Mouse (Mus musculus) hindbrain, embryonic 11.5 days (tissue): ENCODE data around the gene Zfp119b. TPM values are rescaled to one million over a fixed set of nuclear protein-coding genes. Genes with fewer than 3 reads are reported as not detected.
"Not testable (repeated sequence)": the region's sequence is repeated elsewhere in the genome, so short reads cannot be mapped to it uniquely, and the experiment has no call there.

Source experiments
- ATAC-seq: fragments of 200-750 bp; cut with Nextera tagmentation; 2 replicates; pipeline ENCODE4 v1.8.0; 2017; ENCODE audit warnings: mild to moderate bottlenecking, moderate TSS enrichment, moderate library complexity; ENCODE audit not compliant: low FRiP score
- DNase-seq: peaks from one replicate; pipeline ENCODE4 v3.0.0-alpha.2; 2015; ENCODE audit warnings: low spot score
- H3K27ac ChIP-seq: fragments of 300-500 bp; sonication (generic); 2 replicates; pipeline ENCODE4 v1.5.1; 2014; ENCODE audit warnings: mild to moderate bottlenecking, low read depth, low read length
- H3K27me3 ChIP-seq: fragments of 300-500 bp; sonication (generic); 2 replicates; pipeline ENCODE4 v1.6.1; 2014; ENCODE audit warnings: mild to moderate bottlenecking, low read length, moderate library complexity, mixed read lengths; ENCODE audit not compliant: control insufficient read depth, insufficient read depth
- H3K36me3 ChIP-seq: fragments of 300-500 bp; sonication (generic); 2 replicates; pipeline ENCODE4 v1.6.1; 2014; ENCODE audit warnings: mild to moderate bottlenecking, low read length, moderate library complexity, mixed read lengths; ENCODE audit not compliant: control insufficient read depth, insufficient read depth
- H3K4me1 ChIP-seq: fragments of 300-500 bp; sonication (generic); replicated peaks from 2 replicates; pipeline ENCODE4 v1.6.1; 2014; ENCODE audit warnings: low read length, mixed read lengths; ENCODE audit not compliant: control insufficient read depth, insufficient read depth
- H3K4me2 ChIP-seq: fragments of 300-500 bp; sonication (generic); replicated peaks from 2 replicates; pipeline ENCODE4 v1.6.1; 2014; ENCODE audit warnings: mild to moderate bottlenecking, low read depth, low read length
- H3K4me3 ChIP-seq: fragments of 300-500 bp; sonication (generic); 2 replicates; pipeline ENCODE4 v1.5.1; 2014; ENCODE audit warnings: low read depth, low read length
- H3K9ac ChIP-seq: fragments of 300-500 bp; sonication (generic); 2 replicates; pipeline ENCODE4 v1.6.1; 2014; ENCODE audit warnings: low read depth, low read length
- H3K9me3 ChIP-seq: fragments of 300-500 bp; sonication (generic); 2 replicates; pipeline ENCODE4 v1.6.1; 2016; ENCODE audit warnings: low read length; ENCODE audit not compliant: control insufficient read depth
- WGBS: fragments of 180-500 bp; shearing (Covaris S2); extraction: QIAGEN DNeasy Blood & Tissue Kit; methylation state at CpG from one replicate; pipeline ENCODE4 v1.1.7; 2014; 5-methylcytosine and 5-hydroxymethylcytosine counted together
- polyA plus RNA-seq: library from polyadenylated mRNA; unstranded; fragments of >200 nt; fragmentation: Nextera tagmentation; extraction: Ambion mirVana; gene quantifications from 2 replicates; pipeline ENCODE4 v1.2.1, GENCODE M21; 2014

The Zfp119b gene
- polyA plus RNA-seq, 1 experiment from 2014 or later: 6.7 TPM

- peak overlapping the region; percentile 82 for H3K4me2 ChIP-seq
- H3K27ac ChIP-seq: 0 out of 2 replicates have a peak overlapping the region, but pooled peaks have one; percentile 45
- not testable (repeated sequence) for ATAC-seq, H3K36me3 ChIP-seq, H3K4me1 ChIP-seq, H3K9me3 ChIP-seq, H3K27me3 ChIP-seq, H3K9ac ChIP-seq
- peak overlapping the region; percentile 44 for H3K4me3 ChIP-seq
- DNase-seq: peak; percentile 49
- 37% methylated on average over 10 of the region's 10 CpGs for WGBS
Measured at GRCm38 (mm10) chr17:55944387-55944865, 4.9 kb downstream of the Zfp119b start.

DNA sequence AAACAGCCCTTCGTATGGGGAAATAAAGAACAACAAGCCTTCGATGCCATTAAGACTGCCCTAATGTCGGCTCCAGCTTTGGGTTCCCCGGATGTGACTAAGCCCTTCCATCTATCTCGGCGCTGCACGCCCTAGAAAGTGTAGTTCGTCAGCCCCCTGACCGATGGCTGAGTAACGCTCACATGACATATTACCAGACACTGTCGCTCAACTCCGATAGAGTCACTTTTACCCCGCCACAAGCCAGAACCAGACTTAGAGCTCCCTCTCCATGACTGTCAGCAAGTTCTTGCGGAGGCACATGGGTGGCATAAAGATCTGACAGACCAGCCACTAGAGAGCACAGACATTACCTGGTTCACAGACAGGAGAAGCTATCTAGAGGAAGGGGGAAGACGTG lies 16.1 kb downstream of the Zfp119b start:
- H3K4me3 ChIP-seq: no peak overlapping the region
- WGBS: 93% methylated on average over 15 of the region's 15 CpGs

DNA sequence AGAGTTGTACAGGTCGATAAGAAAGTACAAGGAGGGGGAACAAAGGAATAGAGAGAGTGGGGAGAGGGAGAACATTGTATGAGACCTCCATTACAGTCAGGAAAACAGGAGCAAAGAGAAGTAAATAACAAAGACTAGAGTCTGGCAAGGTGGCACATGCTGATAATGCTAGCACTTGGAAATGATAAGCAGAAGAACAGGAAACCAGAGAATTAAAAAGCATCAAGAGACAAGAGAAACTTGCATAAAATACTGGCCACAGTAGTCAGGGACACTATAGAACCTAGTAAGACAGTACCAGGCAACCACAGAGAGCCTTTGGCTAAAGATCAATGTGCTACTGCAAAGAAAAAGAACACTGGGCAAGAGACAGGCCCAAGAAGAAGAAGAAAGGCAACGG lies 16.7 kb downstream of the Zfp119b start:
- no peak overlapping the region for H3K9ac ChIP-seq
- peak overlapping the region; percentile 71; the same call in 1 of the 2 replicates for H3K4me2 ChIP-seq
- peak overlapping the region; percentile 50 for H3K4me3 ChIP-seq
- H3K9me3 ChIP-seq: no peaks in the 10 kb centered on the region
- no peaks in the 10 kb centered on the region for H3K4me1 ChIP-seq
- DNase-seq (no peak), ATAC-seq (peak; percentile 17; the same call in 1 of the 2 replicates)
- no peaks in the 10 kb centered on the region for H3K27me3 ChIP-seq
- no peak overlapping the region for H3K27ac ChIP-seq
- H3K36me3 ChIP-seq: no peaks in the 10 kb centered on the region
- 77% methylated on average over 2 of the region's 2 CpGs for WGBS

More for the DNA sequence above, 16.1 kb downstream of the Zfp119b start:
- Histone ChIP-seq H3K4me1 (no peaks in the 10 kb centered on the region), H3K9ac (no peak overlapping the region), H3K36me3 (no peaks in the 10 kb centered on the region), H3K27me3 (no peaks in the 10 kb centered on the region), H3K9me3 (no peaks in the 10 kb centered on the region), H3K4me2 (no peak overlapping the region), H3K27ac (no peak overlapping the region)
- DNase-seq: no peak
- no peak for ATAC-seq

DNA sequence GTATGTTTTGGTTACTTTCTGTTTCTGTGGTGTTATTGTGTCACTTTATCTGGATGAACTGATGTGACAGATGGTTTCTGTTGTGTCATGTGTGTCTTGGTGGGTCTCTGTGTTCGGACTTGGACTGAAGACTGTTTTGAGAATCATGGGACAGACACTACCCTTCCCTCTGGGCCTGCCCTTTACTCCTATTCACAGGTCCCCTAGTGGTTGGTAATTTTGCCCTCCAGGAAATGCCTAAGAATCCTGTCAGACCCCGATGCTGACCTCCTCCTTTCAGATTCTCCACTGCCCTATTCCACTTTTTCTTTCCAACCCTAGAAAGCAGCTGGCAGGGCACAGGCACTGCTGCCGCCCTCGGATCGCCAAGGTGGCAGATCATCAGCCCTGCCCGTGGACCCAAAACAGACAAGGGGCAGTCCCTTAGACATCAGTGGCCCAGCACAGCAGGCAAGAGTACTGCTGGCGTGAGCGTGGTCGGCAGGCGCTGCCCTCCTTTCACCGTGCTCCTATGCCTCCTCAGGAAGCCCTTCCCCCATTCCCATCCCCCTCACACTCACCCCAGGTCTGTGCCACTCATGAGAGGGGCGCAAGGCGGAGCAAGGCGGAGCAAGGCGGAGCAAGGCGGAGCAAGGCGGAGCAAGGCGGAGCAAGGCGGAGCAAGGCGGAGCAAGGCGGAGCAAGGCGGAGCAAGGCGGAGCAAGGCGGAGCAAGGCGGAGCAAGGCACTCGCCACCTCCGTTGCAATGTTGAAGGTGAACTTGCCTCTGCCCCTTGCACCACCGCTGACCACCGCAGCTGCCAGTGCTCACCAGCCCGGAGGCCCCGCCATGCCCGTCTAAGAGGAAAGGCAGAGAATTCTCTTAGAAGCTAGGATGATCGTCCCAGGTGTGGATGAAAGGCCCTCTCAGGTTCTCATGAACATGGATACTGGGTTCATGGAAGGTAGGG lies 17.5 kb downstream of the Zfp119b start:
- Histone ChIP-seq H3K4me1 (no peaks in the 10 kb centered on the region), H3K27me3 (no peaks in the 10 kb centered on the region), H3K27ac (peak overlapping the region; percentile 65), H3K4me2 (peak overlapping the region; percentile 71), H3K9ac (peak overlapping the region; percentile 71), H3K4me3 (peak overlapping the region; percentile 50), H3K36me3 (no peaks in the 10 kb centered on the region), H3K9me3 (no peaks in the 10 kb centered on the region)
- DNase-seq (peak; percentile 80), ATAC-seq (peak; percentile 97)
- under 1% methylated on average over 30 of the region's 33 CpGs for WGBS

GRCm38 (mm10) chr17:55906669-55907068 lies 42.6 kb downstream of the Zfp119b start:
- ATAC-seq: no peak
- Histone ChIP-seq H3K4me2 (no peak overlapping the region), H3K27me3 (no peaks in the 10 kb centered on the region), H3K4me1 (no peaks in the 10 kb centered on the region), H3K9ac (no peak overlapping the region), H3K4me3 (no peak overlapping the region), H3K36me3 (no peaks in the 10 kb centered on the region), H3K27ac (no peak overlapping the region), H3K9me3 (no peaks in the 10 kb centered on the region)
- no peak for DNase-seq

GRCm38 (mm10) chr17:55904131-55904530 lies 45.2 kb downstream of the Zfp119b start:
- H3K9me3 ChIP-seq: no peaks in the 10 kb centered on the region

DNA sequence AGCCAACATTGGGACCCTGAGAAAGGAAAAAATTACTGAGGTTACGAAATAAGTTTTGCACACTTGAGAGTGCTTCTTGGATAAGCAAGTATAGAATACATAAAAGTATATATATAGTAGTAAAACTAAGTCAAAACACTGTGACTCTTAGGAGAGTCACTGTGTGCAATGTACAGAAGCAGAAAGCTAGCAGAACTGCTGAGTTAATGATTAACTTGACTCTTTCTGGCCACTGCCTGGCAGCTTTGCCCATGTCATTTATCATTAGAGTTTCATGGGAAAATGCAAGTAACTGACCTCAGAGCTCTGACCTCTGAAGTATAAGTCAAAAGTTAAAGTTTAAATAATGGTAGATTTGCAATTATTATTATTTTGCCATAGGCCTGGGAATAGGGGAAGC lies 45.6 kb downstream of the Zfp119b start:
- Histone ChIP-seq H3K27ac (no peak overlapping the region), H3K9me3 (no peaks in the 10 kb centered on the region), H3K9ac (no peak overlapping the region), H3K36me3 (no peaks in the 10 kb centered on the region), H3K4me1 (no peaks in the 10 kb centered on the region), H3K27me3 (no peaks in the 10 kb centered on the region), H3K4me2 (no peak overlapping the region), H3K4me3 (no peak overlapping the region)
- WGBS: 85% methylated on average over 1 of the region's 1 CpGs
- ATAC-seq (no peak), DNase-seq (no peak)

More at GRCm38 (mm10) chr17:55904131-55904530, 45.2 kb downstream of the Zfp119b start:
- Histone ChIP-seq H3K4me1 (no peaks in the 10 kb centered on the region), H3K27ac (no peak overlapping the region), H3K4me3 (no peak overlapping the region), H3K27me3 (no peaks in the 10 kb centered on the region), H3K4me2 (no peak overlapping the region), H3K36me3 (no peaks in the 10 kb centered on the region), H3K9ac (no peak overlapping the region)
- 71% methylated on average over 6 of the region's 6 CpGs for WGBS
- ATAC-seq (no peak), DNase-seq (no peak)

- no peak for DNase-seq
- WGBS: 43% methylated on average over 2 of the region's 2 CpGs
- no peak for ATAC-seq
- H3K36me3 ChIP-seq: no peaks in the 10 kb centered on the region
- no peaks in the 10 kb centered on the region for H3K4me1 ChIP-seq
- H3K27me3 ChIP-seq: no peaks in the 10 kb centered on the region
- no peak overlapping the region for H3K9ac ChIP-seq
- H3K27ac ChIP-seq: no peak overlapping the region
- H3K4me2 ChIP-seq: no peak overlapping the region
- H3K4me3 ChIP-seq: no peak overlapping the region
- H3K9me3 ChIP-seq: no peaks in the 10 kb centered on the region
Measured at GRCm38 (mm10) chr17:55903087-55903486, 46.2 kb downstream of the Zfp119b start.
